Mouse (Mus musculus) C2C12 (cell line): ENCODE measurements around the gene Myh6. TPM values are rescaled to one million over a fixed set of nuclear protein-coding genes. Genes with fewer than 3 reads are reported as not detected.

Experiments used
- H3K27me3 ChIP-seq: one replicate; pipeline ENCODE4 v1.6.1; 2011; ENCODE audit not compliant: control insufficient read depth, insufficient read depth, insufficient read length
- H3K36me3 ChIP-seq: one replicate; pipeline ENCODE4 v1.6.1; 2011; ENCODE audit not compliant: control insufficient read depth, insufficient read depth
- H3K4me3 ChIP-seq: one replicate; pipeline ENCODE4 v1.5.1; 2011; ENCODE audit warnings: mild to moderate bottlenecking, control low read depth; ENCODE audit not compliant: poor library complexity, insufficient read depth, severe bottlenecking
- H3K79me2 ChIP-seq: one replicate; pipeline ENCODE4 v1.6.1; 2011; ENCODE audit not compliant: control insufficient read depth, insufficient read depth
- H3K79me3 ChIP-seq: one replicate; pipeline ENCODE4 v1.6.1; 2011; ENCODE audit warnings: low read depth, control low read depth
- H3ac ChIP-seq: one replicate; pipeline ENCODE3; 2011; ENCODE audit warnings: low read depth; ENCODE audit not compliant: control insufficient read depth, insufficient read length
- CEBPB ChIP-seq: IDR thresholded peaks from one replicate; pipeline ENCODE4 v1.6.1; 2011; ENCODE audit warnings: low read depth, mild to moderate bottlenecking, control low read depth, moderate library complexity
- CTCF ChIP-seq: IDR thresholded peaks from one replicate; pipeline ENCODE4 v1.5.1; 2011; ENCODE audit not compliant: control insufficient read depth, insufficient read depth, insufficient read length
- FOSL1 ChIP-seq: IDR thresholded peaks from one replicate; pipeline ENCODE4 v1.8.0; 2011; ENCODE audit warnings: mild to moderate bottlenecking, low read length; ENCODE audit not compliant: poor library complexity, insufficient read depth, severe bottlenecking
- MAX ChIP-seq: IDR thresholded peaks from one replicate; pipeline ENCODE4 v1.6.1; 2011; ENCODE audit warnings: mild to moderate bottlenecking, control low read depth
- MYOD1 ChIP-seq: IDR thresholded peaks from one replicate; pipeline ENCODE4 v1.6.1; 2011; ENCODE audit warnings: low read depth; ENCODE audit not compliant: control insufficient read depth, insufficient read length
- MYOG ChIP-seq: IDR thresholded peaks from one replicate; pipeline ENCODE4 v1.6.1; 2011; ENCODE audit not compliant: control insufficient read depth, insufficient read length; ENCODE audit errors: extremely low read depth
- USF1 ChIP-seq: IDR thresholded peaks from one replicate; pipeline ENCODE4 v1.6.1; 2011; ENCODE audit warnings: low read depth, mild to moderate bottlenecking, control low read depth, moderate library complexity
- microRNA-seq: library from miRNA; unstranded; fragments of <30 nt; microRNA quantifications from one replicate; pipeline ENCODE4, GENCODE M21; 2019; ENCODE audit warnings: borderline microRNAs expressed
- polyA plus RNA-seq: library from polyadenylated mRNA; unstranded; fragments of >200 nt; fragmentation: generic; extraction: Trizol; gene quantifications from one replicate; pipeline ENCODE4 v1.2.1, GENCODE M21; 2012; ENCODE audit warnings: missing spikeins

The Myh6 gene
- polyA plus RNA-seq, 1 experiment, result 0.02 TPM

DNA sequence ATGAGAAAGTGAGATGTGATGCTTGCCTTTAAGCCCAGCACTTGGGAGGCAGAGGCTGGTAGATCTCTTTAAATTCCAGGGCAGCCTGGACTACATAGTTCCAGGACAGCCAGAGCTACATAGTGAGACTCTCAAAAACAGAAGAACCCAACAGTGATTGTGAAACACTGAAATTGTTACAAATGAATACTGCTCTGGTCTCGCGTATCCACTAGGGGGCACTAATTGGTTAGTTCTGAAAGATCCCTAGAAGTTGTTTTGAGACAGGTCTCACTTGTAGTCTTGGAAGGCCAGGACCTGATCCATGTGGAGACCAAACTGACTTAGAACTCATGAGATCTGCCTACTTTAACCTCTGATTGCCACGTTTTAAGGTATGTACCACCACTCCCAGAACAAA is 66.3 kb downstream of the Myh6 start:
- Histone ChIP-seq H3K27me3 (no peaks in the 10 kb centered on the region), H3K79me2 (peaks cover 19% of the 10 kb centered on the region), H3K36me3 (peaks cover 39% of the 10 kb centered on the region), H3K4me3 (no peak overlapping the region), H3ac (no peak overlapping the region), H3K79me3 (peaks cover 14% of the 10 kb centered on the region)
- peak; percentile 78 for TF ChIP-seq CEBPB
- TF ChIP-seq MYOD1, result no peak
- TF ChIP-seq MYOG, result no peak
- no peak for TF ChIP-seq CTCF
- no peak for TF ChIP-seq FOSL1

- TF ChIP-seq FOSL1 (no peak), MYOG (no peak)
Observed at GRCm38 (mm10) chr14:54897445-54897844, 69.3 kb downstream of the Myh6 start.

GRCm38 (mm10) chr14:54894296-54895151 is 72.2 kb downstream of the Myh6 start:
- peaks cover 33% of the 10 kb centered on the region for H3K79me2 ChIP-seq
- TF ChIP-seq CEBPB (no peak), CTCF (no peak), MYOD1 (no peak), MYOG (no peak), MAX (no peak), USF1 (no peak), FOSL1 (no peak)
- H3K27me3 ChIP-seq, result no peaks in the 10 kb centered on the region
- H3K79me3 ChIP-seq, result peaks cover 25% of the 10 kb centered on the region
- peak overlapping the region; percentile 83 for H3ac ChIP-seq
- peak overlapping the region; percentile 79 for H3K4me3 ChIP-seq
- H3K36me3 ChIP-seq, result peaks cover 34% of the 10 kb centered on the region

More at GRCm38 (mm10) chr14:54897445-54897844, 69.3 kb downstream of the Myh6 start:
- Histone ChIP-seq H3K4me3 (no peak overlapping the region), H3K79me3 (peaks cover 25% of the 10 kb centered on the region), H3K79me2 (peaks cover 33% of the 10 kb centered on the region), H3K36me3 (peaks cover 40% of the 10 kb centered on the region), H3ac (no peak overlapping the region), H3K27me3 (no peaks in the 10 kb centered on the region)

GRCm38 (mm10) chr14:54893651-54894181 is 73.0 kb downstream of the Myh6 start:
- Histone ChIP-seq H3ac (no peak overlapping the region), H3K79me3 (peaks cover 25% of the 10 kb centered on the region), H3K27me3 (no peaks in the 10 kb centered on the region), H3K79me2 (peaks cover 33% of the 10 kb centered on the region), H3K36me3 (peaks cover 29% of the 10 kb centered on the region), H3K4me3 (peak overlapping the region; percentile 79)
- peak; percentile 10 for TF ChIP-seq MAX
- no peak for TF ChIP-seq FOSL1

GRCm38 (mm10) chr14:54892200-54892599 is 74.5 kb downstream of the Myh6 start, which contains the start of gene Pabpn1:
Pabpn1 (plus strand) TSS chr14:54892500.
- TF ChIP-seq CEBPB (no peak), FOSL1 (no peak), MAX (no peak), USF1 (no peak), MYOG (no peak), MYOD1 (no peak)
- Histone ChIP-seq H3K79me3 (peaks cover 25% of the 10 kb centered on the region), H3K4me3 (peak within 1 kb of the TSS; percentile 12), H3K27me3 (no peaks in the 10 kb centered on the region), H3ac (no peak within 1 kb of the TSS), H3K79me2 (peaks cover 31% of the 10 kb centered on the region), H3K36me3 (peaks cover 19% of the 10 kb centered on the region)

Small RNAs within 50 kb of the gene (microRNA-seq; reads per million reads assigned to microRNA genes)
- gene Mir208a (not detected), gene Mir208b (1.2 reads per million, percentile 26 among the genes with 10 or more reads in this experiment)

Other genes starting within 250 kb of the Myh6 start
- gene Slc7a8, start 185.0 kb downstream of the Myh6 start, polyA plus RNA-seq, result not detected
- gene Rnf212b, start 152.8 kb downstream of the Myh6 start, polyA plus RNA-seq, result not detected
- 1.3 TPM for gene Homez, start 96.0 kb downstream of the Myh6 start, polyA plus RNA-seq
- gene Ppp1r3e, start 89.4 kb downstream of the Myh6 start, polyA plus RNA-seq, result 1.1 TPM
- gene Bcl2l2, start 83.5 kb downstream of the Myh6 start, polyA plus RNA-seq, result 16.5 TPM
- 0.49 TPM for gene Gm20521, start 83.5 kb downstream of the Myh6 start, polyA plus RNA-seq
- gene Pabpn1, start 74.4 kb downstream of the Myh6 start, polyA plus RNA-seq, result 146 TPM
- 0.27 TPM for gene Slc22a17, start 53.8 kb downstream of the Myh6 start, polyA plus RNA-seq
- gene Efs, start 40.8 kb downstream of the Myh6 start, polyA plus RNA-seq, result 0.16 TPM
- gene Il25, start 34.2 kb downstream of the Myh6 start, polyA plus RNA-seq, result not detected
- not detected for gene Cmtm5, start 30.7 kb downstream of the Myh6 start, polyA plus RNA-seq
- gene Gm17428, start 10.0 kb upstream of the Myh6 start, polyA plus RNA-seq, result not detected
- gene Myh7, start 27.7 kb upstream of the Myh6 start, polyA plus RNA-seq, result 0.11 TPM
- gene Ngdn, start 48.5 kb upstream of the Myh6 start, polyA plus RNA-seq, result 56.0 TPM
- gene Zfhx2, start 125.4 kb upstream of the Myh6 start, polyA plus RNA-seq, result 0.63 TPM
- 11.5 TPM for gene Thtpa, start 127.9 kb upstream of the Myh6 start, polyA plus RNA-seq
- gene Ap1g2, start 139.7 kb upstream of the Myh6 start, polyA plus RNA-seq, result 3.9 TPM
- not detected for gene Jph4, start 150.0 kb upstream of the Myh6 start, polyA plus RNA-seq